Mouse (Mus musculus) hindbrain, embryonic 11.5 days (tissue): ENCODE results near the gene Adcy9. TPM values are rescaled to one million over a fixed set of nuclear protein-coding genes. Genes with fewer than 3 reads are reported as not detected.
A peak's percentile ranks its signal among the peaks of the same experiment; 100 is the strongest.

Experiments
- ATAC-seq: fragments of 200-750 bp; cut with Nextera tagmentation; 2 replicates; pipeline ENCODE4 v1.8.0; 2017; ENCODE audit warnings: mild to moderate bottlenecking, moderate TSS enrichment, moderate library complexity; ENCODE audit not compliant: low FRiP score
- DNase-seq: peaks from one replicate; pipeline ENCODE4 v3.0.0-alpha.2; 2015; ENCODE audit warnings: low spot score
- H3K27ac ChIP-seq: fragments of 300-500 bp; sonication (generic); 2 replicates; pipeline ENCODE4 v1.5.1; 2014; ENCODE audit warnings: mild to moderate bottlenecking, low read depth, low read length
- H3K27me3 ChIP-seq: fragments of 300-500 bp; sonication (generic); 2 replicates; pipeline ENCODE4 v1.6.1; 2014; ENCODE audit warnings: mild to moderate bottlenecking, low read length, moderate library complexity, mixed read lengths; ENCODE audit not compliant: control insufficient read depth, insufficient read depth
- H3K36me3 ChIP-seq: fragments of 300-500 bp; sonication (generic); 2 replicates; pipeline ENCODE4 v1.6.1; 2014; ENCODE audit warnings: mild to moderate bottlenecking, low read length, moderate library complexity, mixed read lengths; ENCODE audit not compliant: control insufficient read depth, insufficient read depth
- H3K4me1 ChIP-seq: fragments of 300-500 bp; sonication (generic); replicated peaks from 2 replicates; pipeline ENCODE4 v1.6.1; 2014; ENCODE audit warnings: low read length, mixed read lengths; ENCODE audit not compliant: control insufficient read depth, insufficient read depth
- H3K4me2 ChIP-seq: fragments of 300-500 bp; sonication (generic); replicated peaks from 2 replicates; pipeline ENCODE4 v1.6.1; 2014; ENCODE audit warnings: mild to moderate bottlenecking, low read depth, low read length
- H3K4me3 ChIP-seq: fragments of 300-500 bp; sonication (generic); 2 replicates; pipeline ENCODE4 v1.5.1; 2014; ENCODE audit warnings: low read depth, low read length
- H3K9ac ChIP-seq: fragments of 300-500 bp; sonication (generic); 2 replicates; pipeline ENCODE4 v1.6.1; 2014; ENCODE audit warnings: low read depth, low read length
- H3K9me3 ChIP-seq: fragments of 300-500 bp; sonication (generic); 2 replicates; pipeline ENCODE4 v1.6.1; 2016; ENCODE audit warnings: low read length; ENCODE audit not compliant: control insufficient read depth
- WGBS: fragments of 180-500 bp; shearing (Covaris S2); extraction: QIAGEN DNeasy Blood & Tissue Kit; methylation state at CpG from one replicate; pipeline ENCODE4 v1.1.7; 2014; 5-methylcytosine and 5-hydroxymethylcytosine counted together
- polyA plus RNA-seq: library from polyadenylated mRNA; unstranded; fragments of >200 nt; fragmentation: Nextera tagmentation; extraction: Ambion mirVana; gene quantifications from 2 replicates; pipeline ENCODE4 v1.2.1, GENCODE M21; 2014

Adcy9 gene
- polyA plus RNA-seq, 1 experiment from 2014 or later, result 1.7 TPM

DNA sequence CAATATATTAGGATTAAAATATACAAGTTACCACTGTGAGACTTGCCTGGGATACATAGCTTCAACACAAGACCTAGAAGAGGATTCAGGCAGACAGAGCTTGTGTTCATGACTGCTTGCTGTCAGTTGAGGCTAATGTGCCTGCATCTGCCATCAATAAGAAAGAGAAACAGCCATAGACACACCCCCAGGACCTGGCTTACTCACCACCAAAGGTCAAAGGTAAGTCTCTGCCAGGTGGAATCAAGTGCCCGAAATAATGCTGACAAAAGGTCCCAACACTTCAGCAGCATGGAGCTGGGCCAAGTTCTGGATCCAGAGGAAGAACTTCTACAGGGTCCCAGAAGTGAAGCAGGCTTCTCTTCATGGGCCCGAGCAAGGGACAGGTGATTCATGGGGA, 86.9 kb downstream of the Adcy9 start:
- H3K27ac ChIP-seq, result no peak overlapping the region
- DNase-seq (no peak), ATAC-seq (no peak)
- H3K9me3 ChIP-seq, result no peaks in the 10 kb centered on the region
- H3K4me1 ChIP-seq, result no peaks in the 10 kb centered on the region
- H3K4me3 ChIP-seq, result no peak overlapping the region
- H3K9ac ChIP-seq, result no peak overlapping the region
- no peaks in the 10 kb centered on the region for H3K27me3 ChIP-seq
- no peak overlapping the region for H3K4me2 ChIP-seq
- 88% methylated on average over 2 of the region's 2 CpGs for WGBS
- no peaks in the 10 kb centered on the region for H3K36me3 ChIP-seq

DNA sequence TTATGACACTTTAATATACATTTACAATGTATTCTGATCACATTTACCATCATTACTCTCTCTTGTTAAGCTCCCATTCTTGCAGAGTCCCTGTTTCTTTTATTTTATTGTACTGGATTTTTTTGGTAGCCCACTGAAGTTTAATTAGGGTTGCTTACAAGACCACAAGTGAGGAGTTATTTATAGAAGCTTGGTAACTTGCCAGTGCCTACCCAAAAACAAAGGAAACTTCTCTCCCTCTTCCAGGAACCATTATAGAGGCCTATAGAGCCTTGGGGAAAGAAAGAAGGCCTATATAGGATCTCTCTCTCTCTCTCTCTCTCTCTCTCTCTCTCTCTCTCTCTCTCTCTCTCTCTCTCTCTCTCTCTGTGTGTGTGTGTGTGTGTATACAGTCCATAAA, 93.2 kb downstream of the Adcy9 start:
- no peak overlapping the region for H3K9ac ChIP-seq
- H3K36me3 ChIP-seq, result no peaks in the 10 kb centered on the region
- no peak for DNase-seq
- no peak for ATAC-seq
- H3K4me2 ChIP-seq, result no peak overlapping the region
- H3K27me3 ChIP-seq, result no peaks in the 10 kb centered on the region
- H3K27ac ChIP-seq, result no peak overlapping the region
- no peak overlapping the region for H3K4me3 ChIP-seq
- no peaks in the 10 kb centered on the region for H3K4me1 ChIP-seq
- no peaks in the 10 kb centered on the region for H3K9me3 ChIP-seq

DNA sequence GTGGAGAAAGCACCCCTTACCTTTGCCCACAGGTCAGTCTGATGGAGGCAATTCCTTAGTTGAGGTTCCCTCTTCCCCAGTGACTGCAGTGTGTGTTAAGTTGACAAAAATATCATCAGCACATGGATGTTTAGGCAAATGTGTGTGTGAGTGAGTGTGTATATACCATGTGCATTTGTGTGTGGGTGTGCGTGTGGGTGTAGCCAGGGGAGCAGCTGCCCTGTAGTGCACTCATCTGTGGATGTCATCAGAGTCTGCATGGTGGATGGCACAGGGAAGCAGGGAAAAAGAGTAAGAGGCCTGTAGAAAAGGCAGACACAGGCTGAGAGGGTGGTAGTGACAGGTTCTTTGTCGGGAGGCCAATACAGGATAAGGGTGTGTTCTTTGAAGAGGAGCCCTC, 94.5 kb downstream of the Adcy9 start:
- Histone ChIP-seq H3K9ac (no peak overlapping the region), H3K27ac (no peak overlapping the region), H3K4me1 (no peaks in the 10 kb centered on the region), H3K9me3 (no peaks in the 10 kb centered on the region), H3K36me3 (no peaks in the 10 kb centered on the region), H3K4me3 (no peak overlapping the region), H3K4me2 (no peak overlapping the region), H3K27me3 (no peaks in the 10 kb centered on the region)
- ATAC-seq (no peak), DNase-seq (no peak)
- 93% methylated on average over 2 of the region's 2 CpGs for WGBS

DNA sequence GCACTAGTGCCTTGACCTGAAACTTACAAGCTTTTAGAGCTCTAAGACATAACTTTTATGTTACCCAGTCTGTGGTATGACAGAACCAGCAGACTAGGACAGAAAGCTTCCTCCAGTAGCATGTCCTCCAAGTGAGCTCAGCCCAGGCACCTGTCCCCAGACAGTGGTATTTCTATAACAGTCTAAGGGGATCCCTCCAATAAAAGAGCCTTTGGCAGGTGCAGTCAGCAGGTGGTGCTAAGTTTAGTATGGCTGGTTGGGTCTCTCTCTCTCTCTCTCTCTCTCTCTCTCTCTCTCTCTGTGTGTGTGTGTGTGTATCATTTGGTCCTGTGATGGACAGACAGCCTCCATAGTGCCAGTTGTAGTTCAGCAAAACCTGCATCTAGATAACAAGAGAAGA, 95.3 kb downstream of the Adcy9 start:
- Histone ChIP-seq H3K27me3 (no peaks in the 10 kb centered on the region), H3K9me3 (no peaks in the 10 kb centered on the region), H3K27ac (no peak overlapping the region), H3K4me3 (no peak overlapping the region), H3K4me2 (no peak overlapping the region), H3K36me3 (no peaks in the 10 kb centered on the region), H3K4me1 (no peaks in the 10 kb centered on the region), H3K9ac (no peak overlapping the region)
- DNase-seq, result no peak
- ATAC-seq, result no peak

DNA sequence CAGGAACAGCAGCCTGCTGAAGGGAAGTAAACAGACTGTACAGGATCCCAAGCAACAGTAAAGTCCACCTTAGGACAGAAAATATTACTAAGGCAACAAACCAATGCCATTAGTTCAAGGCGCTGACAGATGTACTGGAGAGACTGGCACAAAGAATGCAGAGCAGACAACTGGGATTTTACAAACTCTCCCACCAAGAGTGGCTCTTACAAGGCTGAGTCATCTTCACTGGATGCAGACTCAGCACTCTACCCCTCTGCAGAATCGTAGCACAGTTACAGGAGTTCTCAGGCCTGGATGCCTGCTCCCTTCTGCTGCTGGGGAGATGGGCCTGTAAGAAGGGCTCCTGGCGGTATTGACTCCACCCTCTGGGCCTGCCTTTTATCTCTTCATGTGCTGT, 99.4 kb downstream of the Adcy9 start:
- whole genome bisulfite sequencing, result 77% methylated on average over 3 of the region's 3 CpGs
- no peaks in the 10 kb centered on the region for H3K4me1 ChIP-seq
- H3K9me3 ChIP-seq, result no peaks in the 10 kb centered on the region
- H3K9ac ChIP-seq, result no peak overlapping the region
- no peaks in the 10 kb centered on the region for H3K27me3 ChIP-seq
- no peak overlapping the region for H3K4me3 ChIP-seq
- no peak overlapping the region for H3K4me2 ChIP-seq
- DNase-seq (no peak), ATAC-seq (no peak)
- no peaks in the 10 kb centered on the region for H3K36me3 ChIP-seq
- H3K27ac ChIP-seq, result no peak overlapping the region

DNA sequence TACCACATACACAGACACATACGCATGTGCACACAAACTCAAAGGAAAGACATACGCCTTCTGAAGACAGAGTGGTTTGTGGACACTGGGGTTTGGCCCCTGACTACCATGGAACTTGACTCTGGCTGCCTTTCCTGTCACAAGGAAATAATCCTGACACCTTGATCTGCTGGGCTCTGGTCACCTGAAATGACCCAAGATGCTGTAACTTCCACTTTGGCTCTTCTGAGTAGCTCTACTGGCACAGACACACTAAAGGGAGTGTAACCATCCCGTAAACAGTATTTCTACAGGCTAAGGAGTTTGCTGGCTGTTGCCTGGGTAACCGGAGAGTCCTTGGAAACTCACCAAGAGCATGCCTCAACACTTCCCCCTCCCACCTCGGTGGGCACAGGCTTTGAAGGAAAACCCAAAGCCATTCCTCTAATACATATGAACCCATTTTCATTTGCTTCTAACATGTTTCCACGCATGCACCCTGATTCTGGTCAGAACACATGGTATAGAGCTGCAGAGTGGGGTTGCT, 102.2 kb downstream of the Adcy9 start:
- H3K9me3 ChIP-seq, result no peaks in the 10 kb centered on the region
- H3K4me3 ChIP-seq, result no peak overlapping the region
- H3K36me3 ChIP-seq, result no peaks in the 10 kb centered on the region
- no peaks in the 10 kb centered on the region for H3K27me3 ChIP-seq
- no peaks in the 10 kb centered on the region for H3K4me1 ChIP-seq
- ATAC-seq (no peak), DNase-seq (no peak)
- H3K27ac ChIP-seq, result no peak overlapping the region
- 76% methylated on average over 6 of the region's 6 CpGs for WGBS
- no peak overlapping the region for H3K9ac ChIP-seq
- no peak overlapping the region for H3K4me2 ChIP-seq

DNA sequence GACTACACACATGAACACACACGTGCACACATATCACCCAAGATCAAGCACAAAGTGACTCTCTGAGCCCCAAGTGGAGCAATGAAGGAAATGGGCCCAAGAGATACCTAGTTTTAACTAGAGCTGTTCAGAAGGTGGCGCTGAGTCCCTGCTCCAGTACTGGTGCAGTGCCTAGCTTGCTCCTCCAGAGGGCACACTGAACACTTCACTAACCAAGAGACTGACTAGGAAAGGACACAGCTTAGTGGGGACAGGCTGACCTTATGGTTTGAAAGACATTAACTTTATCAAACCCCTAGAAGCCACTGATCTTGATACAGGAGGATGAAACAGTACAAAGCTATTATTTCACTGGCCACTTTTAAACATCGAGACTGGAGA, 104.2 kb downstream of the Adcy9 start:
- Histone ChIP-seq H3K27ac (no peak overlapping the region), H3K27me3 (no peaks in the 10 kb centered on the region), H3K9me3 (no peaks in the 10 kb centered on the region), H3K9ac (no peak overlapping the region), H3K4me1 (no peaks in the 10 kb centered on the region), H3K36me3 (no peaks in the 10 kb centered on the region), H3K4me3 (no peak overlapping the region), H3K4me2 (no peak overlapping the region)
- WGBS, result 32% methylated on average over 3 of the region's 3 CpGs
- peak; percentile 33; the same call in 1 of the 2 replicates for ATAC-seq
- peak; percentile 83 for DNase-seq

DNA sequence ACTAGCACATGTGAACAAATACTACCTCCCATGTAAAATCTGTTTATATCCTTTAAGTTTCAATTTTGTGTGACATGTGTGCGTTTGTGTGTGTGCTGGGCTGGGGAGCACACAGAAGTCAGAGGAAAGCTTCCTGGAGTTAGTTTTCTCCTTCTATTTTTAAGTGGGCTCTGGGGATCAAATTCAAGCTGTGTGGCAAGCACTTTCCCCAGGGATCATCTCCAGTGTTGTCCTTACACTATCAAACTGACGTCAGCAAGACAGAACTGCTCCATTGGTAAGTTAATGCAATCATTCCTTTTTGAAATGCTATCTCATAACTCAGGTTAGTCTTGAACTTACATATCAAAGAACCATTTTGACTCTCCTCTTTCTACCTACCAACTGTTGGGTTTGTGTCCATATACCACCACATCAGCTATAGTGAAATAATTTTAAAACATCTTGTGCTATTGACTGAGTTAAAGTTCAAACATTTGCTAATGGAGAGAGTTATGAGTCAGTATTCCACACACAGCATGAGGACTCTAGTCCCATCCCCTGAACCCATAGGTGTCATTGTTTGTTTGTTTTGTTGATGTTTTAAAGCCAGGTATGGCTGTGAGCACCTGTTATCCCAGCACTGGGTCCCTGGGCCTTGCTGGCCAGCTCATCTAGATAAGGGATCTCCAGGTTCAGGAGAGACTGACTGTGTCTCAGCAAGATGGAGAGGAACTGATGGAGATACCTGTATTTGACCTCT, 104.8 kb downstream of the Adcy9 start:
- Histone ChIP-seq H3K4me3 (no peak overlapping the region), H3K4me2 (no peak overlapping the region), H3K9me3 (no peaks in the 10 kb centered on the region), H3K4me1 (no peaks in the 10 kb centered on the region), H3K36me3 (no peaks in the 10 kb centered on the region), H3K27ac (no peak overlapping the region), H3K27me3 (no peaks in the 10 kb centered on the region), H3K9ac (no peak overlapping the region)
- DNase-seq (no peak), ATAC-seq (no peak)
- WGBS, result 87% methylated on average over 2 of the region's 2 CpGs

DNA sequence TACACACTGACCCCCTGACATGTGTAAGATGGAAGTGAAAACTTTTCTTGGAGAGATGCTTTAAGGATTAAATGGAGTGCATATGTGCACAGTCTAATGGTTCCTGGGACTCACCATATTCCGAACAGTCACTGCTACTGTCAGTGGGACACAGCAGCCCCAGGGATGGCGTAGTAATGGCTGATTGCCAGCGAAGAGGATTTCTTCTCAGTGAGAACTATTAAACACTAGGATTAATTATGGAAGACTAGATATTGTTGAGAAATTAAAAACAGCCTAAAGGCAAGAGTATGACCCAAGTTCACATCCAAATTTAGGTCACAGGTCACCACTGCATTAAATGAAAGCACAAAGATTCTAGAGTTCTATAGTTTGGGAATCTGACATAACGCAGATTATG, 105.4 kb downstream of the Adcy9 start:
- 91% methylated on average over 4 of the region's 4 CpGs for WGBS

More for the DNA sequence above, 105.4 kb downstream of the Adcy9 start:
- no peak for DNase-seq
- H3K27me3 ChIP-seq, result no peaks in the 10 kb centered on the region
- no peaks in the 10 kb centered on the region for H3K9me3 ChIP-seq
- H3K27ac ChIP-seq, result no peak overlapping the region
- no peaks in the 10 kb centered on the region for H3K36me3 ChIP-seq
- no peaks in the 10 kb centered on the region for H3K4me1 ChIP-seq
- H3K9ac ChIP-seq, result no peak overlapping the region
- no peak for ATAC-seq
- H3K4me3 ChIP-seq, result no peak overlapping the region
- no peak overlapping the region for H3K4me2 ChIP-seq
